Mouse (Mus musculus): Measurements from ENCODE around the gene 2610528A11Rik.
A peak's percentile ranks its signal among the peaks of the same experiment; 100 is the strongest.

The 2610528A11Rik gene

DNA sequence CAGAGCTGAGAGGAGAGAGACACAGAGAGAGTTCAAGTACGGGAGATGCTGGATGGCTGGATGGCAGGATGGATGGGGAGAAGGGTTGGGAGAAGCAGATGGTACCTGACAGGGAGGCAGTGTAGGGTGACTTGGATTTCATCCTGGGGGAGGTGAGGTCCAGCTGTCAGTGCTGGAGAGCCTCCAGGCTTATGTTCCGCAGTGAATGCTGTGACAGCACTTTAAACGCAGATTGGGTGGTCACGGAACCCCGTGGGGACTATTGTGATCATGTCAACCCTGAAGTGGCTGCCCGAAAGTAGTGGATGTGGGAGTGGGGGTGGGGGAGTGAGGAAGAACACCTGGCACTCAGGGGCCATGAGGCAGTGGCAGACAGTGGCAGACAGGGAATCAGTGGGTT, 19.4 kb downstream of the 2610528A11Rik start:
- no peak for DNase-seq (ENCODE audit: extremely low spot score)

GRCm38 (mm10) chr14:37083755-37084154, 30.1 kb downstream of the 2610528A11Rik start:
- no peak for DNase-seq (ENCODE audit: extremely low spot score)

- no peak for DNase-seq (ENCODE audit: extremely low spot score)
These were observed 33.1 kb downstream of the 2610528A11Rik start for GRCm38 (mm10) chr14:37080724-37081123.

- DNase-seq (ENCODE audit: extremely low spot score) = peak; percentile 64
These were observed 45.3 kb downstream of the 2610528A11Rik start for GRCm38 (mm10) chr14:37068516-37068915.

DNA sequence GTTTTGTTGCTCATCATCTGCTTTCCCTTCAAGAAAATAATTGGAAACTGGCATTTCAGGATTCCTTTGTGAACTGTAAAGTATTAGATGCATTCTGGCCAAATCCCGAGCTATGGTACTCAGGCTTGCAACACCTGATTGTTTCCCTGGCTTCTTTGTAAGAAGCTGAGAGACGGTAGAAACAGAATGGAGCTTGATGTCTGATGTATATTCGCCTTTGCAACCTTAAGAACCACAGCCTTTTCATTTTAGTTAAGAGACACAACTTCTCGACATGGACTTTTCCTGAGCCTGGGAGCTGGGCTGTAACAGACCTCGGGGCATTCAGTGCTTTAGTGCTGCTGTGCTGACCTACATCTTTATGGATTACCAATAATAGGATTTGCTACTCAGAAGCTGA, 46.2 kb downstream of the 2610528A11Rik start, which contains the start of gene Lrit2:
Gene Lrit2 (plus strand): TSS at position 301 of the 400 bp plus-strand sequence.
- DNase-seq (ENCODE audit: extremely low spot score) = no peak

DNA sequence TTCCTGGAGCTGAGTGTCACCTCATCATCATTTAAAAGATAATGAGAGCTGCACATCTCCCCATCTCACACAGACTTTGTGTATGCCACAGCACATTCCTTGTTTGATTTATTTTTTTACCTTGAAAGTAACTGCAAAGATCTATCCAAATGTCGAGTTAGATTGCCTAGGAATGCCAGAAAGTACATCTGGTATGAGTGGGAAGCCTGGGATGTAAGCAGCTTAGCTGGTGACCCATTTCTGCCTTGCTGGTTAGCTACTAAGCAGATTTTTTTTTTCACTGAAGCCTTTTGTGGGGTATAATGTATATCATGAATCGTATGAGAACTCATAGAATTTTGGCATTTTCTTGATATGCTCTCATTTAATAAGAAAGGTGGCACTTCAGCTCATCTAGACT, 47.2 kb downstream of the 2610528A11Rik start:
- no peak for DNase-seq (ENCODE audit: extremely low spot score)

- DNase-seq (ENCODE audit: extremely low spot score) = no peak
These were observed 49.0 kb downstream of the 2610528A11Rik start for GRCm38 (mm10) chr14:37064849-37065248.
